Mouse (Mus musculus) spleen, postnatal 36 days (tissue): ENCODE data around the gene Atp1a4.

Experiments used
- DNase-seq, 2 experiments: peaks; one replicate each; pipeline ENCODE4 v3.0.0; 2022; ENCODE audit warnings: low spot score in 2 of 2, mixed read lengths in 1 of 2

The Atp1a4 gene

DNA sequence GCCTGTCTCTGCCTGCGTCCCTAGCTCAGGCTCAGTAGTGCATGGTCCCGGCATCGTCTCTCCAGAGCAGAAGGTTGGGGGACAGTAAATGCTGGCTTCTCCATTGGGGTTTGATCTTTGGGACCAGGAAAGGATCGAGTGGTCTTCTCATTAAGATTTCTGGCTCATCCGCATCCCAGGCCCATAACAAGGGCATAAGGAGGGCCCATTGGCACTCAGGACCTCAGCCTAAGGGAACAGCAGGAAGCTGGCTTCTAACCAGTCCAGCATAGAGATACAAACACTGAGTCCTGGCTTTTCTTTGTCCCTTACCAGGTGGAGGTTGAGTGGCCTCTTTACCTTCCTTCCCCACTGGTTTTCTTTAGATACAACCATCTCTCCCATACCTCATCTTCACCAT is 60.4 kb downstream of the Atp1a4 start:
- DNase-seq: no peak

DNA sequence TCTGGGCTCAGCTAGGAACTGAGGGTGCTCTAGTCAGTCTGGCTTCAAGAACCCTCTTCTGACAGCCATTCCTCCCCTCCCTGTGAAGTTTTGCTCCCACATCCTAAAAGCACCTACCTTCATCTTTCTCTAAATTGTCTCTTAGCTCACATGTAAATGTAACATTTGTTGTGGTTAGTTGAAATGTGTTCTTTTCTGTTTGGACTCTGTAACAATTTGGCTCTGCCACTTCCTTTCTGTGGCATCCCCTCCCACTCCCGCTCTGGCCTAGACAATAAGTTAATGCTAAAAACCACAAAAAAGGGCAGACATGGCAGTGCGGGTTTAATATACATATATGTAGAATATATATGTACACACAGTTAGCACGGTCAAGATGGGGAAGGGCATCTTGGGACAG is 61.1 kb downstream of the Atp1a4 start:
- no peak for DNase-seq

DNA sequence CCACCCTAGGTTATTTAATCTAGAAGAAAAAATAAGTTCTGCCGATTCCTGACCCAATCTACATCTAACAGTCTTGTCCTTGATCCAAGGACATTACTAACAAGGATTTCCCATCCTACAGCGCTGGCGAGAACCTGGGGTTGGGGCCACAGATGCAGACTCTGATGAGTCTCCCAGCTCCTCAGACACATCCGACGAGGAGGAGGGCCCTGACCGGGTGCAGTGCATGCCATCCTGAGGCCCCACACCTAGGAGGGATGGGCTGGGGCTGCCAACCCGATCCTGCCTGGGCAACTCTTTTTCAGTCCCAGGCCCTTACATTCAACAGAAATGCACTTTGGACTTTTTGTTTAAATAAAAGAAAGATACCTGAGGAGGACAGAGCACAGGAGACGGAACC is 63.8 kb downstream of the Atp1a4 start:
- DNase-seq: no peak

DNA sequence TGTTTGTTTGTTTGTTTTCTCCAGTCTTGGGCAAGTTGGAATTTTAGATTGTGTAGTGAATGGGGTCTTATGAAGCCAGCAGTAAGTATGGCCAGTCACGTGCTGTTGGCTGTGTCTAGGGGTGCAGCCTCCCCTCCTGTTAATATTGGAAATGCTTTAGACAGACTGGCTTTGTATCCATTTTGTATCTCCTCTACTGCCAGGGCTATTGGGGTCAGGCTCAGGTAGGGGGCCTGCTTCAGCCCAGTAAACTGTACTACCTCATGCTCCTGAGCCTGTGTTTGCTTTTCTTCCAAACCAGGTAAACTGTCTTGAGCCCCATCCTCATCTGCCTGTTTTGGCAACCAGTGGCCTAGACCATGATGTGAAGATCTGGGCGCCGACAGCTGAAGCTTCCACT is 66.0 kb downstream of the Atp1a4 start:
- DNase-seq: no peak

DNA sequence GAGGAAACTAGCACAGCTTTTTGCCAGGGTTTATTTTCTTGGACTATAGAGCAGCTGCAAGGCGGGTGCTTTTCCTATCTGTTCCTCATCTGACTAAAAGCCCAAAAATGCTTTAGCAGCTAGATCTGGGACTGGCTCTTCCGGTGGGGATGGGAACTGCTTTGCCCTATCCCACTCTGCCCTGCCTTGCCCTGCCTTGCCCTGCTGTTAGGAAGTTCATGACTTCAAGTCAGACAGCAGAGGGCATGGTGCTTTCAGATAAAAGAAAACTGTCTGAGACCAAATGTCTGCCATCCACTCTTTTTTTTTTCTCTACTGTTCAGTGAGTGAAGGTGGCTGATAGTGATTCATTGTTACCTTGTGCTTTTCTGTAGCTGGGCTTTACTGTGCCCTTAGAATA is 66.6 kb downstream of the Atp1a4 start:
- DNase-seq: no peak

DNA sequence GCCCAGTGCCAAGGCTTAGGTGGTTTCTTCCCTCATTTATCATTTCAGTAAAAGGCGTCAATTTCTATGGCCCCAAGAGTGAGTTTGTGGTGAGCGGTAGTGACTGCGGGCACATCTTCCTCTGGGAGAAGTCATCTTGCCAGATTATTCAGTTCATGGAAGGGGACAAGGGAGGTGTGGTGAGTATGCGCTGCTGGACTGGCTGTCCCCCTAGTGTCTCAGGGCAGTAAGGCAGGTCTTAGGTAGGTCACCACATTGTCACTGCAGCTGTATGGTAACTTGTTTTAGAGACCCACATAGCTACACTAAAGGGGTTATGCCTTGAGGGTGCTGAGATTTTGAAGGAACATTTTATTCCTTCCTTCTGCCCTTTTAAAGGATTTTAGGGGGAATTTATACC is 69.3 kb downstream of the Atp1a4 start:
- no peak for DNase-seq

DNA sequence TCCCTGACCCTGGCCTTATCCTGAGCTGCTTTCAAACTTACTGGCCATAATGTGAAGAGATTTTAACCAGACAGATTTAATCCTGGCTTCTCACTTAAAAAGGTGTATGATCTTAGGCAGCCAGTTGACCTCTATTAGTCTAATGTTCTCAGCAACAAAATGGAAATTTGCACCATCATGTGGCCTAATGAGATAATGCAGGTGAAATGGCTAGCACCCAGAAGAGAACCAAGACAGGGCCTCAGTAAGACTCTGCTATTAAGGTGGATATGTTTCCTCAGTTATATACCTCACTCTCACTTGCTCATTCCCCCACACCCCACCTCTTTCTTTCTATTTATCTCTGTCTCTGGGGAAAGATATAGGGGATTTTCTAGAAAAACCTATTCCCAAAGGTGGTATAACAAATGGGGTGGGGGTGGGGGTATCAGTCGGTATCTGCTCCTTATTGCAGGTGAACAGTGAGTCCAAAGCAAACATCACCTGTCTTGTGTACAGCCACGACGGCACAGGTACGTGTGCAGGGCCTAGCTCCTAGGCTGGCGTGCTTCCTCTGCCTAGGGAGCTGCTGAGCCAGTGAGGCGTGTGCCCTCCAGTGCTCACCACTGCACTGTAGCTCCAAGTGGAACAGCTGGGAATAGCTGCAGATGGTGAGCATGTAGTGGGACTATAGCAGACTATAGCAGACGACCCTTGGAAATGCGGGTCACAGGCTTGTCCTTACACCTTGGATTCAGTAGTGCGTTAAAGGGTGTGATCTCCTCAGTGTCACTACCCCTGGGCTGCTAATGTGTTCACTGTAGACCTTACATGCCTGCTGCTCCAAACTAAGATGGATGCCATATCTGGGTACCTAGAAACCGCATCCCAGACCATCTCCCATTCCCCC is 71.6 kb downstream of the Atp1a4 start:
- no peak for DNase-seq

DNA sequence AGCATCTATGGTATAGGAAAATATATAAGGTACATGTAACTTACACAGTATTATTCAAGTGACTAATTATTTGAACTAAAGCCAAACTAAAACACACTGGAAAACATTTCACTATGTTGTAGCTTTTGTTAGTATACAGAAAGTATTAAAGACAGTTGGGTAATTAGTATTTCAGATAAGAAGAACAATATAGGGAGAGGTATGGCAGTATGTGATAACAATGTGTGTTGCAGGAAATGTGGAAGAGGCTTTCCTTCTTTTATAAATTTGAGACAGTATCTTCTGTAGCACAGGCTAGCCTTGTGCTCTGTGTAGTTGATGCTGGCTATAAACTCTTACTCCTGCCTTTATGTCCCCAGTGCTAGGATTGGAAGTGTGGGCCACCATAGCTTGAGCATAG is 74.3 kb downstream of the Atp1a4 start:
- no peak for DNase-seq

DNA sequence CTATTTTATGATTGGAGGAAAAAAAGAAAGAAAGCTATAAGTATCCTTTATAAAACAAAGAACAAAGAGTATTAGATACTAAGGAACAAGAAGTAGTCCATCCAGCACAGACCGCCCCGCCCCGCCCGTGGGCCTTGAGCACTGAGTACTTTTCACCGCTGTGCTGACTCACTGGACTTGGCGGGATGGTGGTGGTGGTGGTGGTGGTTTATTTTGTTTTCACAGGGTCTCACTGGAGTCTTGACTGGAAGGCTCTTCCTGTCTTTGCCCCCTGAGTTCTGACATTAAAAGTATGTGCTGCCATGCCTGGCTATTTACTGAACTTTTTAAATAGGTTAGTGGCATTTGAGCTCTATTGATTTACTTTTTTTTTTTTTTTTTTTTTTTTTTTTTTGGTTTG is 75.2 kb downstream of the Atp1a4 start:
- no peak for DNase-seq

DNA sequence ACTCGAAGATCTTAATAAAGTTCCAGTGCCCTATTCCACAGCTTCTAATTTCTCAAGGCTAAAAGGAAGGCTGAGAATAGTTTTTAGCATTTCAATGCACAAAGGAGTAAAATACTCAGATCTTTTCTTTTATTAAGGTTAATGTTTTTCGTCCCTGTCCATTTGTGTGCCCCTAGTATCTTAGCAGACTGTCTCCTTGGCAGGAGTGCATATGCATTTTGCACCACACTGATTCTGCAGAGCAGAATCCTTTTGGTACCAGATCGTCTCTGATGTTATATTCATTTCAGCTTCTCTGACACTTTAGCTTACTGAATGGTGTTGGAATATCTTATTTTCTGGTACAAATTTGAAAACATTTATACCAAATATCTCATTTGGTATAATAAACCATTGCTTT is 76.4 kb downstream of the Atp1a4 start:
- no peak for DNase-seq

DNA sequence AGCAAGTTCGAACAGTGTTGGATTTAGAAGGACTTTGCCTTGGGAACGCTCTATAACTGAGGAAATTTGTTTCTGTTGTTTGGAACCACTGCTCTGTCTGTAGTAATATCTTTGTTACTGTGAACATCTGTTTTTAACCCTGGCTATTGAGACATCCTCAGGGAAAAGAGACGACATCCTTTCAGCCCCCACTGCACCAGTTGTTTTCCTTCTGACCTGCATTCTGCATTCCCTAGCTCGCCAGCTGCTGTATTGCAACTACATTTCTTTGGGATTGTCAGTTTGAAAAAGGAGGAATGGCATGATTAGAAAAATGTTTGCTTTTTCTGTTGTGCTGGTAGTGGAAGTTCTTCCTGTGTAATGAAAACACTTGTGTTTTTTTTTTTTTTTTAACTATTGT is 77.3 kb downstream of the Atp1a4 start:
- DNase-seq: no peak

DNA sequence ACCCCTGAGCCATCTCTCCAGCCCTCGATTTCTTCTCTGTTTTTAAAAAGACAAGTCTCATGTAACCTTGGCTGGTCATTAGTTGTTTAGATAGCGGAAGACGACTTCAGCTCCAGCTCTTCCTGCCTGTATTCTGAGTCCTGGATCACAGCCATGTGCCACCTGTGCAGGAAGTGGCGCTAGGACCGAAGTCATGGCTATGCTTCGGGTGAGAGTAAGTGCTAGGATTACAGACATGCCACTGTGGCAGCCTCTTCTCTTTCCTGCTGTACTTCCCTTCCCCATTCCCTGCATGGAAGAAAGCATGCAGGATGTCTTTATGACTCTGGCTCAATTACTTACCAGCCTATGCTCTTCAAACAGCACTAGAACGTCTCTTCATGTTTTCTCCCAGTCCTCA is 79.1 kb downstream of the Atp1a4 start:
- DNase-seq: no peak

DNA sequence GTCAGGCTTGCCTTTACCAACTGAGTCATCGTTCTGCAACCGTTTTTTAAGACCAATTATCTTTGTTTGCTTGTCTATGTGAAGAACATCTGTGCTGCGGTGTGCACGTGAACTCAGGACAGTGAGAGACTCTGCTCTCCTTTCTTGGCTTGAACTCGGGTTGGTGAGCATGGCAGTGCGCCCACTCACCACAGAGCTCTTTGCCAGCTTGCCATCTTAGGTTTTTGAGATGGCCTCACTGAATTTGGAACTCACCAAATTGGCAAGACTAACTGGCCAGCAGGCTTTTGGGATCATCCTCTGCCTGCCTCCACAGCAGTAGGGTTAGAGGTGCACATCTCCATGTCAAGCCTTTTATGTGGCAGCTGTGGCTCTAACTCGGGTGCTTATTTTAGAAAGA is 80.4 kb downstream of the Atp1a4 start:
- DNase-seq: no peak
